Mouse (Mus musculus) T-helper 2 cell (primary cell): Measurements from ENCODE around the gene Tmco1.

ENCODE experiments used
- in situ Hi-C: fragments of 300-600 bp; cut with MboI, MseI; formaldehyde crosslinking; loops from one replicate; pipeline ENCODE4 v1.15.1; 2025; ENCODE audit warnings: high pct_unique_total_duplicates

Tmco1 gene

GRCm38 (mm10) chr1:167308261-167309054 is at the start of gene Tmco1:
Gene Tmco1 (plus strand): TSS chr1:167308378.
- in situ Hi-C loops: no loop called here

- in situ Hi-C loops: loop anchor here (25.0 kb wide), 1 partner anchor 1247 kb away; the partner anchor contains the start of gene Pou2f1
These were observed 48.5 kb upstream of the Tmco1 start for GRCm38 (mm10) chr1:167259702-167260101.

- in situ Hi-C loops: loop anchor here (25.0 kb wide), 1 partner anchor 1249 kb away; the partner anchor contains the start of gene Pou2f1
These were observed 46.4 kb upstream of the Tmco1 start for GRCm38 (mm10) chr1:167261750-167262149.

- in situ Hi-C loops: loop anchor here (25.0 kb wide), 1 partner anchor 1250 kb away; the partner anchor contains the start of gene Pou2f1
These were observed 45.6 kb upstream of the Tmco1 start for GRCm38 (mm10) chr1:167262489-167263041.

GRCm38 (mm10) chr1:167265366-167265765 is 42.8 kb upstream of the Tmco1 start:
- in situ Hi-C loops: loop anchor here (25.0 kb wide), 1 partner anchor 1253 kb away; the partner anchor contains the start of gene Pou2f1

- in situ Hi-C loops: loop anchor here (25.0 kb wide), 1 partner anchor 1254 kb away; the partner anchor contains the start of gene Pou2f1
These were observed 41.5 kb upstream of the Tmco1 start for GRCm38 (mm10) chr1:167266720-167267119.

- in situ Hi-C loops: loop anchor here (25.0 kb wide), 1 partner anchor 1256 kb away; the partner anchor contains the start of gene Pou2f1
These were observed 39.7 kb upstream of the Tmco1 start for GRCm38 (mm10) chr1:167268360-167269063.

GRCm38 (mm10) chr1:167269350-167269811 is 38.8 kb upstream of the Tmco1 start:
- in situ Hi-C loops: loop anchor here (25.0 kb wide), 1 partner anchor 1257 kb away; the partner anchor contains the start of gene Pou2f1

- in situ Hi-C loops: loop anchor here (25.0 kb wide), 1 partner anchor 1258 kb away; the partner anchor contains the start of gene Pou2f1
These were observed 38.3 kb upstream of the Tmco1 start for GRCm38 (mm10) chr1:167269856-167270270.

GRCm38 (mm10) chr1:167270342-167271111 is 37.7 kb upstream of the Tmco1 start:
- in situ Hi-C loops: loop anchor here (25.0 kb wide), 1 partner anchor 1258 kb away; the partner anchor contains the start of gene Pou2f1

- in situ Hi-C loops: loop anchor here (25.0 kb wide), 1 partner anchor 1259 kb away; the partner anchor contains the start of gene Pou2f1
These were observed 36.9 kb upstream of the Tmco1 start for GRCm38 (mm10) chr1:167271304-167271703.

- in situ Hi-C loops: loop anchor here (25.0 kb wide), 1 partner anchor 1260 kb away; the partner anchor contains the start of gene Pou2f1
These were observed 36.3 kb upstream of the Tmco1 start for GRCm38 (mm10) chr1:167271841-167272240.

- in situ Hi-C loops: loop anchor here (25.0 kb wide), 1 partner anchor 1261 kb away; the partner anchor contains the start of gene Pou2f1
These were observed 34.6 kb upstream of the Tmco1 start for GRCm38 (mm10) chr1:167273380-167274163.

GRCm38 (mm10) chr1:167274646-167275390 is 33.4 kb upstream of the Tmco1 start:
- in situ Hi-C loops: loop anchor here (25.0 kb wide), 1 partner anchor 1263 kb away; the partner anchor contains the start of gene Pou2f1

- in situ Hi-C loops: no loop called here
These were observed 29.8 kb upstream of the Tmco1 start for GRCm38 (mm10) chr1:167278395-167278794.

GRCm38 (mm10) chr1:167279160-167279715 is 28.9 kb upstream of the Tmco1 start:
- in situ Hi-C loops: no loop called here

- in situ Hi-C loops: no loop called here
These were observed 28.1 kb upstream of the Tmco1 start for GRCm38 (mm10) chr1:167280061-167280460.

- in situ Hi-C loops: no loop called here
These were observed 26.1 kb upstream of the Tmco1 start for GRCm38 (mm10) chr1:167282112-167282511.

GRCm38 (mm10) chr1:167282768-167283167 is 25.4 kb upstream of the Tmco1 start:
- in situ Hi-C loops: no loop called here
